Mouse (Mus musculus) thymus, postnatal 10 days (tissue): Measurements from ENCODE around the gene Aktip.

ENCODE experiments used
- DNase-seq, 2 experiments: peaks; one replicate each; pipeline ENCODE4 v3.0.0; 2021; ENCODE audit warnings: low spot score in 2 of 2

Aktip gene

GRCm38 (mm10) chr8:91199876-91200275 lies at the start of gene Aktip:
Gene Aktip (minus strand): TSS chr8:91199976.
- no peak for DNase-seq

- DNase-seq = no peak
These were observed 46.2 kb upstream of the Aktip start for GRCm38 (mm10) chr8:91245821-91246454.

- no peak for DNase-seq
These were observed 42.9 kb upstream of the Aktip start for GRCm38 (mm10) chr8:91242721-91243120.

- no peak for DNase-seq
These were observed 42.2 kb upstream of the Aktip start for GRCm38 (mm10) chr8:91241873-91242519.

GRCm38 (mm10) chr8:91241371-91241770 lies 41.6 kb upstream of the Aktip start:
- no peak for DNase-seq

GRCm38 (mm10) chr8:91237191-91237590 lies 37.4 kb upstream of the Aktip start:
- no peak for DNase-seq

- no peak for DNase-seq
These were observed 34.3 kb upstream of the Aktip start for GRCm38 (mm10) chr8:91234097-91234496.

- DNase-seq = no peak
These were observed 27.7 kb upstream of the Aktip start for GRCm38 (mm10) chr8:91227421-91227841.

GRCm38 (mm10) chr8:91224227-91224626 lies 24.5 kb upstream of the Aktip start:
- no peak for DNase-seq

GRCm38 (mm10) chr8:91221841-91222240 lies 22.1 kb upstream of the Aktip start:
- DNase-seq = no peak

GRCm38 (mm10) chr8:91218271-91218670 lies 18.5 kb upstream of the Aktip start:
- no peak for DNase-seq

GRCm38 (mm10) chr8:91217062-91217905 lies 17.5 kb upstream of the Aktip start:
- DNase-seq = no peak

GRCm38 (mm10) chr8:91214287-91214686 lies 14.5 kb upstream of the Aktip start:
- no peak for DNase-seq

- DNase-seq = no peak
These were observed 13.2 kb upstream of the Aktip start for GRCm38 (mm10) chr8:91212948-91213347.

GRCm38 (mm10) chr8:91209658-91210057 lies 9.9 kb upstream of the Aktip start:
- no peak for DNase-seq

GRCm38 (mm10) chr8:91207676-91208075 lies 7.9 kb upstream of the Aktip start:
- DNase-seq = no peak

GRCm38 (mm10) chr8:91205897-91206296 lies 6.1 kb upstream of the Aktip start:
- DNase-seq = no peak

- no peak for DNase-seq
These were observed 1.4 kb upstream of the Aktip start for GRCm38 (mm10) chr8:91201184-91201583.

GRCm38 (mm10) chr8:91198036-91198435 lies 1.7 kb downstream of the Aktip start:
- no peak for DNase-seq

- peak; percentile 13 to 15 for DNase-seq
These were observed 2.5 kb downstream of the Aktip start for GRCm38 (mm10) chr8:91197233-91197632.

GRCm38 (mm10) chr8:91196661-91197060 lies 3.1 kb downstream of the Aktip start:
- peak in 1 of 2 experiments; percentile 32 for DNase-seq

- no peak for DNase-seq
These were observed 5.7 kb downstream of the Aktip start for GRCm38 (mm10) chr8:91194081-91194480.

GRCm38 (mm10) chr8:91192941-91193340 lies 6.8 kb downstream of the Aktip start:
- DNase-seq = no peak
